Mouse (Mus musculus) cerebellum, adult 9-10 months (tissue): ENCODE results near the gene Ipcef1.

ENCODE experiments used
- DNase-seq: peaks from one replicate; pipeline ENCODE4 v3.0.0; 2022

The Ipcef1 gene

DNA sequence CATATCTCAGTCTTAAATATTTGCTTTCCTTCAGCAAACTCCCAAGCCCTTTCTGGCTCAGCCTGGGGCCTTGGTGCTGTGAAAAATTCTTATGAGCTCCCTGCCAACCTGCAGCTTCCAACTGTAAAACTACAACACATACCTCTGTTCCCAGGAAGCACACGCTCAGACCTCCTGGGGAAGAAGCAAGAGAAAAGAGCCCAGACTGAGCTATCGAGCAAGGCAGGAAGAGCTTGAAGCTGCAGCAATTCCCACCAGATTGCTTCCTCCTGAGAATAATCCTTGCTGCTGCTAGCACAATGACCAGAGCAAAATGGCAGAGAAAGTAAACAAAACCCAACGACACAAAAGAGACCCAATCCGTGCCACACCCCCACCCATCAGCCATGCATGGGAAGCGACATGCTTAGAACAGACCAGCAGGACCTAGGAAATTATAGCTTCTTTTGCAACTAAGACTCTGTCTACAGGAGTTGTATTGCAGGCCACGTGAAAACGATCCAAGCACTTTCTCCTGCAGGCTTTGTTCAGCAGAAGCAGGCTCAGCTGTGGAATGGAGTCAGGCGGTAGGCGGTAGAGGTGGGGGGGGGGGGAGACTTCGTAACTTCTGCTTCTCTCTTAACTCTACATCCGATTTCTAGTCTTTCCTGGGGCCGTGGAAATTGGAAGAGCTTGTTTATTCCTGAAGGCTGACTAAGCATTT lies at the start of gene Ipcef1:
TSS of gene Ipcef1 (minus strand) at position 164 of the 703 bp plus-strand sequence.
- DNase-seq = no peak

DNA sequence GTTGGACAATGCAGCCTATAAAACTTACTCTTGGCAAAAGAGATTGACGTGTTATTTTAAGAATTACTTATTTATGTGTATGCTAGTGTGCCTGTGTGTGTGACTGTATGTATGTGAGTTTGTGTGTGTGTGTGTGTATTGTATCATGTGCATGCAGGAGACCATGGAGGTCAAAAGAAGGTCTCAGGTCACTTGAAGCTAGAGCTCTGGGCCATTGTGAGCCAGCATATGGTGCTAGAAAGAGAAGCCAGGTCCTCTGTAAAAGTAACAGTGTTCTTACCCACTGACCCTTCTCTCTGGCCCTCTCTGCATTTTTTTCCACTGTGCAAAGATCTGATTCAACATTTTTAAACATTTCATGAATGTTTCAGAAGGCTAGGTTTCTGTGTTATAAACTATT lies 25.7 kb upstream of the Ipcef1 start:
- no peak for DNase-seq

- DNase-seq = peak; percentile 96
Measured at GRCm38 (mm10) chr10:7077389-7077808, 25.1 kb upstream of the Ipcef1 start.

DNA sequence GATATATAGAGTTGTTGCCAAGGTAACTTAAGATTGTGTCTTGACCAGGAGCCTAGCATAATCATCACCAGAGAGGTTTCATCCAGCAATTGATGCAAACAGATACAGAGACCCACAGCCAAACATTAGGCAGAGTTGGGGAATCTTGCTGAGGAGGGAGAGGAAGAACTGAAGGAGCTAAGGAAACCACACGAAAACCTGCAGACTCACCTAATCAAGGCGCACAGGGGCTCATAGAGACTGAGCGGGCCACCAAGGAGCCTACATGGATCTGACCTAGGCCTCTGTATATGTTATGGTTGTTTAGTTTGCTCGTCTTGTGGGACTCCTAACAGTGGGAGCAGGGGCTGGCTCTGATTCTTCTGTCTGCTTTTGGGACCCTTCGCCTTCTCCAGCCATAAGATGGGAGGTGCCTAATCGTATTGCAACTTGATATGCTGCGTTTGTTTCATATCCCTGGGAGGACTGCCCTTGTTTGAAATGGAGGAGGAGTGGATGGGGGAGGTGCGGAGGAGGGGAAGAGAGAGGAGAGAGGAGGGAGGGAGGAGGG lies 24.5 kb upstream of the Ipcef1 start:
- DNase-seq = peak; percentile 88

GRCm38 (mm10) chr10:7076201-7076600 lies 23.9 kb upstream of the Ipcef1 start:
- DNase-seq = peak; percentile 94

GRCm38 (mm10) chr10:7075661-7076060 lies 23.4 kb upstream of the Ipcef1 start:
- DNase-seq = no peak

DNA sequence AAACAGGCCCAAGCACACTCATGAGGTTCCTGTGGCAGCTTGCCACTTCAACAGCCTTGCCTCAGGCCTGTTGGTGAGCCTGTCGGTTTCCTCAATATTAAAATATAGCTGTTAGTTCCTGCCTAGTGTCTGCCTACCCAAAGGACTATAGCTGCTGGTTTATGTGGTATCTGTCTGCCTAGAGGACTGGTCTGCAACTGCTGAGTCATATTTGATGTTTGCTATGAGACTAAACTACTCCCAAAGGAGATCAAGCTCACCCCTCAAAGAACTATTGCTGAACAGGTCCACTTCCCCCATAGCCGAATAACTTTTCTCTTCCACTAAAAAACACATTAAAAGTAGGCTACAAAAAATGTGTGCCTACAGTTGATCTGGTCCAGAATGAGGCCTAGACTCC lies 22.0 kb upstream of the Ipcef1 start:
- DNase-seq = no peak

DNA sequence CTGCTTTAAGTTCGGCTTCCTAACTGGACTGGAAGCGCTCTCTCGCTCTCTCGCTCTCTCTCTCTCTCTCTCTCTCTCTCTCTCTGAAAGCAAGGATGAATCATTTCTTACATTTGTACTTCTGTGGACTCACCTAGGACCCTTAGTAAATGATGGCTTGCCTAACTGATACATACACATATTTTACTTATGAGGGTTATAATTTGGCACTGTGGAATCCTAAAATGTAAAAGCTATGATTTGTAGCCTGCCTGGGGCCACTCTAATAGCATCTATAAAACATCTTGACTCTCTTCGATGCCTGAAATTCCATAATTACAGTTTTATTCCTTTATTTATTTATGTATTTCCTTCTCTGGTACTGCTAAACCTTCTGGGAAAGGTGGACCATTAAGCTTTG lies 18.6 kb upstream of the Ipcef1 start:
- no peak for DNase-seq

DNA sequence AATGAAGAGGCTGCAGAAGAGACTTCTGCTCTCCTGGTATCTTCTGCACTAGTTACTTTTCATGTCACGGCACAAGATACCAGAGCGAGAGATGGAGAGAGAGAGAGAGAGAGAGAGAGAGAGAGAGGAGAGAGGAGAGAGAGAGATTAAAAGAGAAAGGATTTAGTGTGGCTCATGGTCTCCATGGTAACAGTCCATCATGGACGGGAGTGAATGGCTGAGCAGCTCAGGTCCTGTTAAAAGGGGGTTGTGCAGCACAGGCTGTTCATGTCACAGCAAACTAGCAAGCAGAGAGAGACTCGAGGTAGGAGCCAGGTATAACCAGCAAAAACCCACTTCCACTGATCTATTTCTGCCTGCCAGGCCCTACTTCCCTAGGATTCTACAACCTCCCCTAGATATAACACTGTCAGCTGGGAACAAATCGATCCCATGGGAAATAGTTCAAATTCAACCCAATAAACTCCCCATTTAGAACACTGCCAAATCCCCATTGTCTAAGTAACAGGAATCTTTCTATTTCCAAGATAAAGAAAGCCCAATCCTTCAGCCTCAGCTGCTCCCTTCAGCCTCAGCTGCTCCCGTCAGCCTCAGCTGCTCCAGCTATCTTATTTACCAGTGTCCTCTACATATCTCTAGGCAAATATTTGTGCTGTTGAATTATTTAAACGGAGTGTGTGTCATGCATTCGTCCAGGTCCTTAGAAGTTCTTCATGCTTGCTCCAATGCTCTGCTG lies 18.0 kb upstream of the Ipcef1 start:
- no peak for DNase-seq

GRCm38 (mm10) chr10:7069090-7069489 lies 16.8 kb upstream of the Ipcef1 start:
- no peak for DNase-seq

DNA sequence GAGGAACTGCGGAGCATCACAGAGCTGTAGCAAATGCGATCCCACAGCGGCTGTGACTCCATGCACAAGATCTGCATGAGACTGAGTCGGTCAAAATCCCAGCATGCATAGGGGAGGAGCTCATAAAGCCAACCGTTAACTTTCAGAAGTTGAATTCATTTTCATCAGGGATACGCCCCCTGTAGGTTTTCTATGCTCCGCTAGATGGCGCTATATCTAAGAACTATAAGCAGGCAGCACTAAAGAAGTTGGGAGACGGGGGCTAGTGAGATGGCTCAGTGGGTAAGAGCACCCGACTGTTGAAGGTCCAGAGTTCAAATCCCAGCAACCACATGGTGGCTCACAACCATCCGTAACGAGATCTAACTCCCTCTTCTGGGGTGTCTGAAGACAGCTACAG lies 16.3 kb upstream of the Ipcef1 start:
- DNase-seq = peak; percentile 59

DNA sequence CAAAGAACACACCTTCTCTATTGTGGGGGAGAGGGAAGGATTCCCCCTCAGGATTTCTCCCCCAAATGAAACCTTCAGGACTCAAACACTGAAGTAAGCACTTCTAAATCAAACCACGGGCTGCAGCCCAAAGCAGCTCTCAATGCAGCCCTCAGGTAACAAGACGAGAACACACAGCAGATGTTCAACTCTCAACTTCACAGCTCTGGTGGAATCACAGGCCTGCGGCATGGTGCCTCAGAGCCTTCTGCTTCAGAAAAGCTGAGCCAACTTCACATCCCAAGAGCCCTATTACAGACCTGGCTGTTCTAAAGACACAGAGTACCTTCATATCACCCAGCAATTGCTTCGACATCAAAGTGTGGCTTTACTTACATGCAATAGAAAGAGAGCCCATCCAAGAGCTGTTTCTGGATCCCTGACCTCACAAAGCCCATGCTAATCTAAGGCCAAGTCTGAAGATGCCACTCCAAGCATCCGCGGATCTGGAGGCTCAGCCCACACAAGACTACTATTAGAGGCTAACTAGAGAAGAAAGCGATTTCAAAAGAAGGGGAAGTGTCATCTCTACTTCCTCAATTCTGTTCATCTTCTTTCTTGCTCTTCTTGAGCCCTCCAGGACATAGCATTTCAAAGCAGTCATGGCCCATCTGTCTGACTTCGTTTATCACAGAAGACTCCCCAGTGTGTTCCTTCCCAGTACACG lies 11.6 kb upstream of the Ipcef1 start:
- no peak for DNase-seq

GRCm38 (mm10) chr10:7062993-7063392 lies 10.7 kb upstream of the Ipcef1 start:
- no peak for DNase-seq

- DNase-seq = no peak
Measured at GRCm38 (mm10) chr10:7060326-7060725, 8.0 kb upstream of the Ipcef1 start.

- DNase-seq = no peak
Measured at GRCm38 (mm10) chr10:7057546-7057945, 5.3 kb upstream of the Ipcef1 start.

DNA sequence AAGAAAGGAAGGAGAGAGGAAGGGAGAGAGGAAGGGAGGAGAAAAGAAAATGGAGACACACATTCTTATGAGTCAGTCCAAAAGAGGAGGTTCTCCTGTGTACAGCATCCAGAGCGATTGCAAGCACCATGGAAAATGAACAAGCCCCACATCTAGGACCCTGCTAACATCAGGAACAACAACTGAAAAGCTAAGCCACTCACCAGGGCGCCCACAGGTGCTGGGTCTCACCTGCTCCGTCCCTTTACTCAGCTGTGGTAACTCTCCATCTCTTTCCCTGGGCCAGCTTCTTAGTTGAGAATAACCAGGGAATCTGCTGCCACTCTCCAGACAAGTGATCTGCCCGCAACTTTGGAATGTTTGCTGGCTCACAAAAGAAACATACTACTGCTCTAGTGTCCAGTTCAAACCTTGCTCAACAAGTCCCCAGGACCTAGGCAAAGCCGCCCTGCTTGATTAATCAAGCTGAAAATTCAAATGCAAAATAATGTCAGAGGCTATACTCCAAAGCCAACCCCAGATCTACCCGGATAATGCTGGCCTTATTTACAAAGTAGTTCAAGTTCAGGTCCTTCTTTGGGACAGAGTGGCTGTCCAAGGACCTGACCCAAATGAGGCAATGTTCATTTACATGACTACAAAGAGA lies 2.4 kb upstream of the Ipcef1 start:
- no peak for DNase-seq

- no peak for DNase-seq
Measured at GRCm38 (mm10) chr10:7049901-7050300, 2.4 kb downstream of the Ipcef1 start.

GRCm38 (mm10) chr10:7047919-7048291 lies 4.4 kb downstream of the Ipcef1 start:
- DNase-seq = no peak

- DNase-seq = no peak
Measured at GRCm38 (mm10) chr10:7047288-7047918, 4.9 kb downstream of the Ipcef1 start.

DNA sequence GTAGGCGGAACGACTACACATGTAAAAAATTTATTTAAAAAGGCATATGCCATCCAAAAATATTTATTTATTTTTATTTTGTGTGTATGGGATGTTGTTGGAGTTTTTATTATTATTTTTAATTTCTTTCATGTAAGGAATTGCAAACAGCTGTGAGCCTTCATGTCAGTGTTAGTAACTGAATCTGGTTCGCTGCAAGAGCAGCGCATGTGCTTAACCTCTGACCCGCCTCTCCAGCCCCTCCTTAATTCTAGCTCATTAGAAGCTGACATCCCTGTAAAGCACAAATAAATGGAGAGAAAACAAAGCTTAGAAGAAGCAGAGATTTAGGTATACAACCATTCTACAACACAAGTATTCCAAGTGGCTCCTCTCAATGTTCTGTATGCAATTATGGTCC lies 8.4 kb downstream of the Ipcef1 start:
- DNase-seq = no peak

DNA sequence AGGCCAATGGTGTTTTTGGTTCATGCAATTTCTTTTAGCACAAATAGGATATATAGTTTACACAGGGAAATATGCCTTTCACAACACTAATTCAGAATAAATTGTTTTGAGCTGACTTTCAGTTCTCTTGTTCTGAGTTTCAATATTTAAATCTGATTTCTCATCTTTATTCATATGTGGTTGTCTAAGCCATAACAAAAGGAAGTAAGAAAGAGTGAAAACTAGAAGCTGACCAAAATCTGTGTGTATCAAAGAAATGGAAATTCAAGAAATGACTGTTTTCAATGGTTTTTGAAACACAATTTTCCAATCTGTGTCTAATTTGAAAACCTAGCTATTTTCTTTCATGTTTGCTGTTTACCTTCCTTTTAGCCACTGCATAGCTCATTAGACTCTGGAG lies 11.2 kb downstream of the Ipcef1 start:
- no peak for DNase-seq

DNA sequence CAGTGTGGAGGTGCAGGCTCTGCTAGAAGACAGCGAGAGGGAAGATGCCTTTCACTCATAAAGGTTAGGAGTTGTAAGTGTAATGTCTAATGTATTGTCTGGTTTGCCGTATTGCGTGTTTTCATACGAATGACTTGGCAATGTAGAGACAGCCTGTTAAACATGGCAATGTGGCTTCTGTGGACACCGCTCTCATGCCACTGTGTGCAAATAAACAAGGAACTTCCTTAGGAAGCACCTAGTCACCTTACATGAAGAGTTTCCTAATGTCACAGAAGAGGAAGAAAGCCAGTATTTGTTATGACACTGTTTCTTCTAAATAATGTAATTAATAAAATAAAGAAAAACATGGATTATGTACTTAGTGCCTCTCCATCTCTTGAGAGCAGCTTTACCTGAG lies 15.1 kb downstream of the Ipcef1 start:
- DNase-seq = no peak

- DNase-seq = no peak
Measured at GRCm38 (mm10) chr10:7035547-7035946, 16.7 kb downstream of the Ipcef1 start.
